Mouse (Mus musculus) intestine, embryonic 14.5 days (tissue): ENCODE measurements around the gene Disp2. TPM values are rescaled to one million over a fixed set of nuclear protein-coding genes. Genes with fewer than 3 reads are reported as not detected.

ENCODE experiments used
- ATAC-seq: fragments of 200-750 bp; cut with Nextera tagmentation; replicated peaks from 2 replicates; pipeline ENCODE4 v1.8.0; 2017; ENCODE audit warnings: low read depth, moderate number of reproducible peaks, moderate TSS enrichment, moderate library complexity; ENCODE audit not compliant: low FRiP score, low TSS enrichment
- DNase-seq: peaks from one replicate; pipeline ENCODE4 v3.0.0-alpha.2; 2018; ENCODE audit warnings: low spot score
- H3K27ac ChIP-seq: fragments of 300-500 bp; sonication (generic); 2 replicates; pipeline ENCODE4 v1.5.1; 2014; ENCODE audit warnings: low read depth, mild to moderate bottlenecking, control low read depth
- H3K27me3 ChIP-seq: fragments of 300-500 bp; sonication (generic); replicated peaks from 2 replicates; pipeline ENCODE4 v1.6.1; 2014; ENCODE audit warnings: low read length, control low read depth; ENCODE audit not compliant: control insufficient read depth, insufficient read depth
- H3K36me3 ChIP-seq: fragments of 300-500 bp; sonication (generic); 2 replicates; pipeline ENCODE4 v1.6.1; 2014; ENCODE audit warnings: low read length, control low read depth; ENCODE audit not compliant: control insufficient read depth, insufficient read depth
- H3K4me1 ChIP-seq: fragments of 300-500 bp; sonication (generic); replicated peaks from 2 replicates; pipeline ENCODE4 v1.6.1; 2014; ENCODE audit warnings: low read length, control low read depth, mixed read lengths; ENCODE audit not compliant: control insufficient read depth, insufficient read depth
- H3K4me2 ChIP-seq: fragments of 300-500 bp; sonication (generic); 2 replicates; pipeline ENCODE4 v1.6.1; 2014; ENCODE audit warnings: low read length
- H3K4me3 ChIP-seq: fragments of 300-500 bp; sonication (generic); 2 replicates; pipeline ENCODE4 v1.5.1; 2014; ENCODE audit warnings: low read depth, low read length, control low read depth, mixed read lengths
- H3K9ac ChIP-seq: fragments of 300-500 bp; sonication (generic); 2 replicates; pipeline ENCODE4 v1.6.1; 2014; ENCODE audit warnings: mild to moderate bottlenecking, low read length
- H3K9me3 ChIP-seq: fragments of 300-500 bp; sonication (generic); 2 replicates; pipeline ENCODE4 v1.6.1; 2016; ENCODE audit warnings: low read length, control low read depth; ENCODE audit not compliant: control insufficient read depth
- WGBS: fragments of 180-500 bp; shearing (Covaris S2); extraction: QIAGEN DNeasy Blood & Tissue Kit; methylation state at CpG from one replicate; pipeline ENCODE4 v1.1.7; 2014; 5-methylcytosine and 5-hydroxymethylcytosine counted together
- polyA plus RNA-seq: library from polyadenylated mRNA; unstranded; fragments of >200 nt; fragmentation: Nextera tagmentation; extraction: Ambion mirVana; gene quantifications from 2 replicates; pipeline ENCODE4 v1.2.1, GENCODE M21; 2014

Gene Disp2
- polyA plus RNA-seq, 1 experiment from 2014 or later = 2.6 TPM

DNA sequence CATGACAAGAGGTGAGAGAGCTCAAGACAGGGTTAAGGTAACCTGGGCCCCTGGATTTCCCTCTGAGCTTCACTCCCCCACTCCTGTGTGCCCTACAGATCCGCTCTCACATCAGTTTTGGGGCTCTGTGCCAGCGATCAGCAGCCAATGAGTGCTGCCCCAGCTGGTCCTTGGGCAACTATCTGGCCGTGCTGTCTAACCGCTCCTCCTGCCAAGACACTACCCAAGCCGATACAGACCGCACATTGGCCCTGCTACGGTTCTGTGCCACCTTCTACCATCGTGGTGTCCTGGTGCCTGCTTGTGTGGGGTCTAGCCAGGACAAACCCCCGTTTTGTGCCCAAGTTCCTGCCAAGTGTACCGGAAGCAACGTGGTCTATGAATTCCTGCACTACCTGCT, 10.0 kb downstream of the Disp2 start:
- Histone ChIP-seq H3K4me3 (no peak overlapping the region), H3K9me3 (no peaks in the 10 kb centered on the region), H3K9ac (no peak overlapping the region), H3K4me2 (no peak overlapping the region), H3K27ac (no peak overlapping the region), H3K36me3 (no peaks in the 10 kb centered on the region), H3K27me3 (0 out of 2 replicates have a peak, but pooled peaks cover 2% of the 10 kb centered on the region), H3K4me1 (peaks cover 5% of the 10 kb centered on the region)
- 91% methylated on average over 11 of the region's 11 CpGs for WGBS
- DNase-seq (no peak), ATAC-seq (no peak)

DNA sequence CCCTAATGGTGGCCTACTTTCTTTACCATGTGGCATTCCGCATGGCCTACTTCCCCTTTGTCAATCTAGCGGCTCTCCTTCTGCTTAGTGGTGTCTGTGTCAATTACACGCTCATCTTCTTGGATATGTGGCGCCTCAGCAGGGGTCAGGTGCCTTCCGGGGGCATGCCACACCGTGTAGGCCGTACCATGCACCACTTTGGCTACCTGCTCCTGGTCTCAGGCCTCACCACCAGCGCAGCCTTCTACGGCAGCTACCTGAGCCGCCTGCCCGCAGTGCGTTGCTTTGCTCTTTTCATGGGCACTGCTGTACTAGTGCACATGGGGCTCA, 10.7 kb downstream of the Disp2 start:
- 0 out of 2 replicates have a peak, but pooled peaks have one; percentile 10 for ATAC-seq
- Histone ChIP-seq H3K36me3 (no peaks in the 10 kb centered on the region), H3K4me3 (no peak overlapping the region)

DNA sequence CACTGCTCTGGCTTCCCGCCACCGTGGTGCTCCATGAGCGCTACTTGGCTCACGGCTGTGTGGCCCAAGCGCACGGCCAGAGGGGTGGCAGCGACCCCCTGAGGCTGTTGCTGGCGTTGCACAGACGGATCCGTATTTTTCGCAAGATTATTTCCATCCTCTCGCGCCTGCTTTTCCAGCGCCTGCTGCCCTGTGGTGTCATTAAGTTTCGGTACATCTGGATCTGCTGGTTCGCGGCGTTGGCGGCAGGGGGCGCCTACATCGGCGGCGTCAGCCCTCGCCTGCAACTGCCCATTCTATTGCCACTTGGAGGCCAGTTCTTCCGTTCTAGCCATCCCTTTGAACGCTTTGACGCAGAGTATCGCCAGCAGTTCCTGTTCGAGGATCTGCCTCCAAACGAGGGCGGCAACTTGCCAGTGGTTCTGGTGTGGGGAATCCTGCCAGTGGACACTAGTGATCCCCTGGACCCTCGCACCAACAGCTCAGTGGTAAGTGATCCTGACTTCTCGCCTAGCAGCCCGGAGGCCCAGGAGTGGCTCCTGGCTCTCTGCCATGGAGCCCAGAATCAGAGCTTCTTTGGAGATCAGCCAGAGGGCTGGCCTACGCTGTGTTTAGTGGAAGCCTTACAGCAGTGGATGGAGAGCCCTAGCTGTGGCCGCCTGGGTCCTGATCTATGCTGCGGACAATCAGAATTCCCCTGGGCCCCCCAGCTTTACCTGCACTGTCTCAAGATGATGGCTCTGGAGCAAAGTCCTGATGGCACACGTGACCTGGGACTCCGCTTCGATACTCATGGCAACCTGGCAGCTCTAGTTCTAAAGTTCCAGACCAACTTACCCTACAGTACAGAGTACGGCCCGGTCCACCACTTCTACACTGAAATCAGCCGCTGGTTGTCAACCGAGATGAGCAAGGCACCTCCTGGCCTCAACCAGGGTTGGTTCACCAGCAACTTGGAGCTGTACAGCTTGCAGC, 11.3 kb downstream of the Disp2 start:
- peak; percentile 72 for DNase-seq
- peak; percentile 56; the same call in 1 of the 2 replicates for ATAC-seq
- Histone ChIP-seq H3K4me2 (peak overlapping the region; percentile 39), H3K9ac (no peak overlapping the region), H3K36me3 (no peaks in the 10 kb centered on the region), H3K27me3 (no peaks in the 10 kb centered on the region), H3K9me3 (no peaks in the 10 kb centered on the region), H3K4me3 (0 out of 2 replicates have a peak overlapping the region, but pooled peaks have one; percentile 7), H3K4me1 (peaks cover 5% of the 10 kb centered on the region), H3K27ac (no peak overlapping the region)
- WGBS = 22% methylated on average over 44 of the region's 44 CpGs

More for the DNA sequence above, 10.7 kb downstream of the Disp2 start:
- Histone ChIP-seq H3K4me2 (peak overlapping the region; percentile 39), H3K4me1 (peaks cover 5% of the 10 kb centered on the region), H3K27ac (no peak overlapping the region), H3K27me3 (no peaks in the 10 kb centered on the region), H3K9me3 (no peaks in the 10 kb centered on the region), H3K9ac (no peak overlapping the region)
- DNase-seq = no peak
- WGBS = 55% methylated on average over 12 of the region's 12 CpGs

DNA sequence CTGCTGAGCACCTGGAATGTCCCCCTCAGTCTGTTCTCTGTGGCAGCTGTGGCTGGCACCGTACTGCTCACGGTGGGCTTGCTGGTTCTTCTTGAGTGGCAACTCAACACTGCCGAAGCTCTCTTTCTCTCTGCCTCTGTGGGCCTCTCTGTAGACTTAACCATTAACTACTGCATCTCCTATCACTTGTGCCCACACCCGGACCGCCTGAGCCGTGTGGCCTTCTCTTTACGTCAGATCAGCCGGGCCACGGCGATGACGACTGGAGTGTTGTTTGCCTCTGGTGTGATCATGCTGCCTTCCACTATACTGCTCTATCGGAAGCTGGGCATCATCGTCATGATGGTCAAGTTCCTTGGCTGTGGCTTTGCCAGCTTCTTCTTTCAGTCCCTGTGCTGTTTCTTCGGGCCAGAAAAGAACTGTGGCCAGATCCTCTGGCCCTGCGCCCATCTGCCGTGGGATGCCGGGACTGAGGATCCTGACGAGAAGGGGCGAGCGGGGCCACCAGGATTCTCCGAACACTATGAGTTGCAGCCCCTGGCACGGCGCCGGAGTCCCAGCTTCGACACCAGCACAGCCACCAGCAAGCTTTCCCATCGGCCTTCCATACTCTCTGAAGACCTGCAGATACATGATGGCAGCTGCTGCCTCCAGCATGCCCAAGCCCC, 12.2 kb downstream of the Disp2 start:
- H3K9me3 ChIP-seq = no peaks in the 10 kb centered on the region
- no peak overlapping the region for H3K9ac ChIP-seq
- no peak for DNase-seq
- H3K27ac ChIP-seq = no peak overlapping the region
- peaks cover 5% of the 10 kb centered on the region for H3K4me1 ChIP-seq
- H3K4me2 ChIP-seq = no peak overlapping the region
- H3K4me3 ChIP-seq = no peak overlapping the region
- no peak for ATAC-seq
- WGBS = 94% methylated on average over 26 of the region's 26 CpGs
- no peaks in the 10 kb centered on the region for H3K36me3 ChIP-seq
- no peaks in the 10 kb centered on the region for H3K27me3 ChIP-seq

DNA sequence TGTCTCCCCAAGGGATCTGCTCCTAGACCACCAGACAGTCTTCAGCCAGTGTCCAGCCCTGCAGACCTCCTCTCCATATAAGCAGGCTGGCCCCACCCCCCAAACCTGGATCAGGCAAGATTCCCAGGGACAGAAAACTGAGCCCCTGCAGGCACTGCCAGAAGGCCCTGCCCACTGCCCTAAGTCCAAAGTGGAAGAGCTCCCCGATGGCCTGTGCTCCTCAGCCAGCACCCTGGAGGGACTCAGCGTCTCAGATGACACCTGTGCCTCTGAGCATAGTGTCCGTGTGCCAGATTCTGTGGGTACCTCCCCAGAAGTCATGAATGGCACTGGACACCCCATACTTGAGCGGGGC, 12.7 kb downstream of the Disp2 start:
- ATAC-seq (no peak), DNase-seq (no peak)
- no peaks in the 10 kb centered on the region for H3K9me3 ChIP-seq
- H3K27ac ChIP-seq = no peak overlapping the region
- no peaks in the 10 kb centered on the region for H3K27me3 ChIP-seq
- 77% methylated on average over 4 of the region's 4 CpGs for WGBS
- no peak overlapping the region for H3K4me2 ChIP-seq
- no peaks in the 10 kb centered on the region for H3K36me3 ChIP-seq
- H3K4me3 ChIP-seq = no peak overlapping the region
- H3K4me1 ChIP-seq = peaks cover 5% of the 10 kb centered on the region
- H3K9ac ChIP-seq = no peak overlapping the region

DNA sequence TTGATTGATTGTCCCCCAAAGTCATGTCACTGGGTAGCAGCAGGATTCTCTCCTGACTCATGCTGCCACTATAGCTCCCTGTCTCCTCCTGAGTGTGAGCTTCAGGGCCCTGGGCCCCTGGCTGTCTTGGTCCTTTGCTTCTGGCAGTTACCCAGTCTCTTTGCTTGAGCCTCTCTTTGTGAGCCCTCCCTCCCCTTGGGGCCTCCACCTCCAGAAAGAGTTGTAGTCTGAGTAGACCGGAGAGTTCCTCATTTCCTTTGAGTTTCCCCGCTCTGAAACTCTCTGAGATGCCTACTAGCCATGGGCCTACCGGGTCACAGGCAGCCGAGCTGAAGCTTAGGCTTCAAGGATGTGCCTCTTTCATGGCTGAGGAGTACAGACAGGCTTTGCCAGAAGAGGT, 14.1 kb downstream of the Disp2 start:
- 72% methylated on average over 4 of the region's 4 CpGs for WGBS
- ATAC-seq (no peak), DNase-seq (no peak)
- H3K9me3 ChIP-seq = no peaks in the 10 kb centered on the region
- H3K4me1 ChIP-seq = peaks cover 5% of the 10 kb centered on the region
- H3K4me3 ChIP-seq = no peak overlapping the region
- H3K36me3 ChIP-seq = no peaks in the 10 kb centered on the region
- H3K9ac ChIP-seq = no peak overlapping the region
- H3K27ac ChIP-seq = no peak overlapping the region
- no peaks in the 10 kb centered on the region for H3K27me3 ChIP-seq
- H3K4me2 ChIP-seq = no peak overlapping the region

DNA sequence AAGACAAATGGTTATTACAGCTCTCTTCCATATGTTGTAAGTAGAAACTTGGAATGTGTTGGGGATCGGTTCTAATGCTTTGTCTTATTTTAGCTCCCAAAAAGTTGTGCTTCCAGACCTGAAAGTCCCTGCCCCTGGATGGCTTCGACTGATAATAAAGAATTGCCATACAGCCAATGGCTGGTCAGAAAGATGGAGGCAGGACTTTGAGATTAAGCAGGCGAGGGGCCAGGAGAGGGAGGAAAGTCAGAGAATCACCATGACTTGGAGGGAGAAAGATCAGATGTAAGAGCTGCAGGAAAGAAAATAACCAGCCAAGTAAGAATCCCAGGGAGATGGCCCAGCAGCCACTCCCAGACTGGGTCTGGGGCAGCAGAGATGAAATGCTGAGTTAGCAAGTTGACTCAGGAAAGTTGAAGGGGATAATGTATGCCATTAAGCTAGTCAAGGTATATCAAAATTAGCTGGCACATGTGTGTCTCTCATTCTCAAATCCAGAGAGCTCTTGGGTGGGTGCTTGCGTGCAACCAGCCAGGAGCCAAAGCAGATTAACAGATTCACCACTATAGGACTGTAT, 23.1 kb downstream of the Disp2 start:
- WGBS = 56% methylated on average over 4 of the region's 4 CpGs

DNA sequence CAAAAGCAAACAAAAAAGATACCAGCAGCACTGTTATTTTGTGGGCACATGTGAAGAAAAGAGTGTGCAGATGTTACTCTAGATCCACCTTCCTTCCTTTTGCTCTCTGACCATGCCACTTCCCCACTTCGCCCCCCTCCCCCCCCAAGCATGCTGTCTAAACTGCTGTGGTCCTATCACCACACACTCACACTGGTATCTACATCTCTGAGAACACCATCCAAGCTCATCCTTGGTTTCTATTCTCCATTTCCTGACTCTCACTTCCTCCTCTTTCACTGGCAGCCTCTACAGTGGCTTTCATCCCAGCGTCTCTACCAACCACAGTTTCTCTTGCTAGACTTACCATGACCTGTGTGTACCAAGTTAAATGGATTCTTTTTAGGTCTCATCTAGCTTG, 25.0 kb downstream of the Disp2 start:
- ATAC-seq (no peak), DNase-seq (no peak)
- no peak overlapping the region for H3K27ac ChIP-seq
- H3K36me3 ChIP-seq = no peaks in the 10 kb centered on the region
- H3K4me1 ChIP-seq = no peaks in the 10 kb centered on the region
- H3K9ac ChIP-seq = no peak overlapping the region
- H3K27me3 ChIP-seq = no peaks in the 10 kb centered on the region
- H3K9me3 ChIP-seq = no peaks in the 10 kb centered on the region
- WGBS = 67% methylated on average over 2 of the region's 2 CpGs
- no peak overlapping the region for H3K4me2 ChIP-seq
- H3K4me3 ChIP-seq = no peak overlapping the region

More for the DNA sequence above, 23.1 kb downstream of the Disp2 start:
- no peak overlapping the region for H3K27ac ChIP-seq
- DNase-seq (no peak), ATAC-seq (no peak)
- H3K4me3 ChIP-seq = no peak overlapping the region
- no peak overlapping the region for H3K4me2 ChIP-seq
- H3K9me3 ChIP-seq = no peaks in the 10 kb centered on the region
- no peaks in the 10 kb centered on the region for H3K27me3 ChIP-seq
- no peaks in the 10 kb centered on the region for H3K36me3 ChIP-seq
- no peak overlapping the region for H3K9ac ChIP-seq
- H3K4me1 ChIP-seq = no peaks in the 10 kb centered on the region
